Mouse (Mus musculus) neural tube, embryonic 13.5 days (tissue): ENCODE data around the gene Gm21732. TPM values are rescaled to one million over a fixed set of nuclear protein-coding genes. Genes with fewer than 3 reads are reported as not detected.
"Not testable (repeated sequence)": the region's sequence is repeated elsewhere in the genome, so short reads cannot be mapped to it uniquely, and the experiment has no call there.

ENCODE experiments used
- ATAC-seq: fragments of 200-750 bp; cut with Nextera tagmentation; 2 replicates; pipeline ENCODE4 v1.8.0; 2017; ENCODE audit warnings: low read depth, mild to moderate bottlenecking, moderate TSS enrichment, moderate library complexity
- H3K27ac ChIP-seq: fragments of 300-500 bp; sonication (generic); replicated peaks from 2 replicates; pipeline ENCODE4 v1.5.1; 2015; ENCODE audit warnings: moderate library complexity, mild to moderate bottlenecking, inconsistent platforms
- H3K27me3 ChIP-seq: fragments of 300-500 bp; sonication (generic); 2 replicates; pipeline ENCODE4 v1.6.1; 2015; ENCODE audit warnings: mild to moderate bottlenecking, inconsistent platforms
- H3K36me3 ChIP-seq: fragments of 300-500 bp; sonication (generic); 2 replicates; pipeline ENCODE4 v1.6.1; 2015; ENCODE audit warnings: mild to moderate bottlenecking, inconsistent platforms
- H3K4me1 ChIP-seq: fragments of 300-500 bp; sonication (generic); replicated peaks from 2 replicates; pipeline ENCODE4 v1.6.1; 2015; ENCODE audit warnings: inconsistent platforms
- H3K4me2 ChIP-seq: fragments of 300-500 bp; sonication (generic); 2 replicates; pipeline ENCODE4 v1.6.1; 2015; ENCODE audit warnings: inconsistent platforms, mild to moderate bottlenecking, moderate library complexity
- H3K4me3 ChIP-seq: fragments of 300-500 bp; sonication (generic); 2 replicates; pipeline ENCODE4 v1.5.1; 2015; ENCODE audit warnings: mild to moderate bottlenecking, inconsistent platforms
- H3K9ac ChIP-seq: fragments of 300-500 bp; sonication (generic); 2 replicates; pipeline ENCODE4 v1.6.1; 2015; ENCODE audit warnings: moderate library complexity, mild to moderate bottlenecking, inconsistent platforms
- H3K9me3 ChIP-seq: fragments of 300-500 bp; sonication (generic); 2 replicates; pipeline ENCODE4 v1.6.1; 2016; ENCODE audit warnings: inconsistent platforms
- WGBS: fragments of 180-500 bp; shearing (Covaris S2); methylation state at CpG from one replicate; pipeline ENCODE4 v1.1.7; 2015; 5-methylcytosine and 5-hydroxymethylcytosine counted together
- polyA plus RNA-seq: library from polyadenylated mRNA; unstranded; fragments of >200 nt; fragmentation: Nextera tagmentation; extraction: Ambion mirVana; gene quantifications from 2 replicates; pipeline ENCODE4 v1.2.1, GENCODE M21; 2015

The Gm21732 gene
- not detected in 2 replicates for polyA plus RNA-seq

DNA sequence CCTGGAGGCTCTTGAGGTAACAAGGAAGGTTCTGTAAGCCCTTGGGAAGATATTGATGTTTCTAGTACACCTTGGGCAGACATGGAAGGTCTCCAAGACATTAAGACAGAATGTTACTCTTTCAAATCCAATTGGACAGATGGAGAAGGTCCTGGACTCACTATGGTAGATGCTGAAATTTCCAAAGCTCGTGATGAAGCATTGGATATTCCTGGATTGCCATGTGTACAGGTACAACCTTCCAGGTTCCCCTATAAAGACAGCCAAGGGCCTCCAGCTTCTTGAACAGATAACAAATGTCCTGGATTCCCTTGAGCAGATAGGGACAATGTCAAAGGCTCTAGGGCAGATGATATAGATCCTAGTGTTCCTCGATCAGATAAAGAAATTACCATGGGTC, at the start of gene Gm21732:
Gene Gm21732 (minus strand): TSS at position 101 of the 400 bp plus-strand sequence.
- not testable (repeated sequence) for H3K36me3 ChIP-seq, H3K4me1 ChIP-seq, ATAC-seq, H3K27me3 ChIP-seq, H3K9ac ChIP-seq, H3K4me3 ChIP-seq, H3K4me2 ChIP-seq, H3K27ac ChIP-seq, H3K9me3 ChIP-seq
- WGBS: no CpG with 5 or more reads among the region's 2 CpGs

Other genes with a start within 250 kb of the Gm21732 start
- gene Gm20897, start 73.5 kb downstream of the Gm21732 start, polyA plus RNA-seq: not detected in 2 replicates